Mouse (Mus musculus) spleen, adult 2 months (tissue): ENCODE results near the gene Slc39a7.

Source experiments
- CTCF ChIP-seq: fragments of 200-500 bp; IDR thresholded peaks from 2 replicates; pipeline ENCODE4 v1.5.1; 2011; ENCODE audit warnings: mild to moderate bottlenecking, inconsistent platforms; ENCODE audit not compliant: insufficient read depth, insufficient read length, insufficient replicate concordance; ENCODE audit errors: extremely low read depth
- POLR2A ChIP-seq: fragments of 200-500 bp; IDR thresholded peaks from 2 replicates; pipeline ENCODE4 v1.6.1; 2011; ENCODE audit warnings: low read depth, low read length, inconsistent platforms

- TF ChIP-seq CTCF (no peak), POLR2A (no peak)
These were observed 588 bp downstream of the Slc39a7 start for GRCm38 (mm10) chr17:34030861-34031326.
